Mouse (Mus musculus) heart, embryonic 10.5 days (tissue): ENCODE measurements around the gene Nfatc2ip. TPM values are rescaled to one million over a fixed set of nuclear protein-coding genes. Genes with fewer than 3 reads are reported as not detected.
"Not testable (repeated sequence)": the region's sequence is repeated elsewhere in the genome, so short reads cannot be mapped to it uniquely, and the experiment has no call there.

ENCODE experiments used
- DNase-seq: peaks from one replicate; pipeline ENCODE4 v3.0.0-alpha.2; 2017; ENCODE audit warnings: low spot score
- H3K27ac ChIP-seq: fragments of 300-500 bp; sonication (generic); 2 replicates; pipeline ENCODE4 v1.5.1; 2016; ENCODE audit warnings: mild to moderate bottlenecking
- H3K27me3 ChIP-seq: fragments of 300-500 bp; sonication (generic); 2 replicates; pipeline ENCODE4 v1.6.1; 2016; ENCODE audit warnings: mild to moderate bottlenecking; ENCODE audit not compliant: poor library complexity, insufficient read depth, severe bottlenecking
- H3K36me3 ChIP-seq: fragments of 300-500 bp; sonication (generic); 2 replicates; pipeline ENCODE4 v1.6.1; 2016; ENCODE audit warnings: mild to moderate bottlenecking, moderate library complexity
- H3K4me1 ChIP-seq: fragments of 300-500 bp; sonication (generic); 2 replicates; pipeline ENCODE4 v1.6.1; 2016; ENCODE audit warnings: mild to moderate bottlenecking
- H3K4me3 ChIP-seq: fragments of 300-500 bp; sonication (generic); 2 replicates; pipeline ENCODE4 v1.5.1; 2016; ENCODE audit warnings: mild to moderate bottlenecking, moderate library complexity
- H3K9me3 ChIP-seq: fragments of 300-500 bp; sonication (generic); 2 replicates; pipeline ENCODE4 v1.6.1; 2016; ENCODE audit warnings: mild to moderate bottlenecking, moderate library complexity
- WGBS: fragments of 180-500 bp; shearing (Covaris S2); methylation state at CpG from one replicate; pipeline ENCODE4 v1.1.7; 2016; 5-methylcytosine and 5-hydroxymethylcytosine counted together
- polyA plus RNA-seq: library from polyadenylated mRNA; unstranded; fragments of >200 nt; fragmentation: Nextera tagmentation; extraction: Ambion mirVana; gene quantifications from 2 replicates; pipeline ENCODE4 v1.2.1, GENCODE M21; 2016

Nfatc2ip gene
- polyA plus RNA-seq, 1 experiment from 2014 or later: 1.5 TPM

GRCm38 (mm10) chr7:126428154-126428553 lies 31.6 kb upstream of the Nfatc2ip start:
- Histone ChIP-seq H3K27me3 (peaks cover 3% of the 10 kb centered on the region; the same call in 1 of the 2 replicates), H3K36me3 (peaks cover 20% of the 10 kb centered on the region; the same call in 1 of the 2 replicates), H3K4me1 (peaks cover 28% of the 10 kb centered on the region), H3K9me3 (no peaks in the 10 kb centered on the region), H3K4me3 (peak overlapping the region; percentile 81), H3K27ac (peak overlapping the region; percentile 95)
- no peak for DNase-seq
- 9% methylated on average over 4 of the region's 4 CpGs for WGBS

- no peak for DNase-seq
- Histone ChIP-seq H3K4me3 (no peak overlapping the region), H3K36me3 (peaks cover 16% of the 10 kb centered on the region; the same call in 1 of the 2 replicates), H3K27ac (no peak overlapping the region), H3K27me3 (peaks cover 3% of the 10 kb centered on the region; the same call in 1 of the 2 replicates), H3K9me3 (no peaks in the 10 kb centered on the region), H3K4me1 (peaks cover 28% of the 10 kb centered on the region)
- WGBS: 36% methylated on average over 13 of the region's 13 CpGs
Observed at GRCm38 (mm10) chr7:126427323-126427860, 30.9 kb upstream of the Nfatc2ip start.

GRCm38 (mm10) chr7:126424161-126424560 lies 27.6 kb upstream of the Nfatc2ip start:
- Histone ChIP-seq H3K36me3 (no peaks in the 10 kb centered on the region), H3K27ac (no peak overlapping the region), H3K9me3 (no peaks in the 10 kb centered on the region), H3K4me1 (peaks cover 17% of the 10 kb centered on the region), H3K4me3 (no peak overlapping the region), H3K27me3 (peaks cover 3% of the 10 kb centered on the region; the same call in 1 of the 2 replicates)
- WGBS: 79% methylated on average over 6 of the region's 6 CpGs
- DNase-seq: no peak

GRCm38 (mm10) chr7:126421756-126422155 lies 25.2 kb upstream of the Nfatc2ip start:
- Histone ChIP-seq H3K36me3 (no peaks in the 10 kb centered on the region), H3K4me3 (no peak overlapping the region), H3K27ac (no peak overlapping the region), H3K27me3 (peaks cover 3% of the 10 kb centered on the region; the same call in 1 of the 2 replicates), H3K4me1 (no peaks in the 10 kb centered on the region), H3K9me3 (no peaks in the 10 kb centered on the region)
- WGBS: 80% methylated on average over 5 of the region's 5 CpGs
- no peak for DNase-seq

GRCm38 (mm10) chr7:126418496-126418895 lies 22.0 kb upstream of the Nfatc2ip start:
- H3K9me3 ChIP-seq: no peaks in the 10 kb centered on the region
- no peaks in the 10 kb centered on the region for H3K36me3 ChIP-seq
- H3K4me3 ChIP-seq: no peak overlapping the region
- no peaks in the 10 kb centered on the region for H3K4me1 ChIP-seq
- no peak overlapping the region for H3K27ac ChIP-seq
- peaks cover 7% of the 10 kb centered on the region; the same call in 1 of the 2 replicates for H3K27me3 ChIP-seq
- no peak for DNase-seq
- WGBS: 62% methylated on average over 3 of the region's 3 CpGs

GRCm38 (mm10) chr7:126417606-126418005 lies 21.1 kb upstream of the Nfatc2ip start:
- 85% methylated on average over 4 of the region's 4 CpGs for WGBS

GRCm38 (mm10) chr7:126417045-126417444 lies 20.5 kb upstream of the Nfatc2ip start:
- Histone ChIP-seq H3K9me3 (no peaks in the 10 kb centered on the region), H3K27me3 (peaks cover 10% of the 10 kb centered on the region; the same call in 1 of the 2 replicates), H3K4me3 (no peak overlapping the region), H3K27ac (no peak overlapping the region), H3K36me3 (no peaks in the 10 kb centered on the region), H3K4me1 (no peaks in the 10 kb centered on the region)
- 51% methylated on average over 8 of the region's 8 CpGs for WGBS
- no peak for DNase-seq

More at GRCm38 (mm10) chr7:126417606-126418005, 21.1 kb upstream of the Nfatc2ip start:
- Histone ChIP-seq H3K4me1 (no peaks in the 10 kb centered on the region), H3K27ac (no peak overlapping the region), H3K4me3 (no peak overlapping the region), H3K36me3 (no peaks in the 10 kb centered on the region), H3K9me3 (no peaks in the 10 kb centered on the region), H3K27me3 (peaks cover 7% of the 10 kb centered on the region; the same call in 1 of the 2 replicates)
- no peak for DNase-seq

- no peak for DNase-seq
- no peak overlapping the region for H3K27ac ChIP-seq
- no peak overlapping the region for H3K4me3 ChIP-seq
- WGBS: 61% methylated on average over 2 of the region's 2 CpGs
- H3K27me3 ChIP-seq: peaks cover 15% of the 10 kb centered on the region; the same call in 1 of the 2 replicates
- no peaks in the 10 kb centered on the region for H3K9me3 ChIP-seq
- H3K4me1 ChIP-seq: no peaks in the 10 kb centered on the region
- H3K36me3 ChIP-seq: no peaks in the 10 kb centered on the region
Observed at GRCm38 (mm10) chr7:126416615-126417014, 20.1 kb upstream of the Nfatc2ip start.

GRCm38 (mm10) chr7:126414725-126415124 lies 18.2 kb upstream of the Nfatc2ip start, which contains the start of gene Cd19:
Gene Cd19, minus strand, starts transcription at chr7:126414889.
- WGBS: 85% methylated on average over 6 of the region's 6 CpGs
- H3K4me1 ChIP-seq: no peaks in the 10 kb centered on the region

GRCm38 (mm10) chr7:126411061-126411460 lies 14.5 kb upstream of the Nfatc2ip start:
- Histone ChIP-seq H3K4me1 (no peaks in the 10 kb centered on the region), H3K36me3 (no peaks in the 10 kb centered on the region), H3K27me3 (peaks cover 27% of the 10 kb centered on the region; the same call in 1 of the 2 replicates), H3K4me3 (no peak overlapping the region), H3K9me3 (no peaks in the 10 kb centered on the region), H3K27ac (no peak overlapping the region)
- no peak for DNase-seq
- 83% methylated on average over 4 of the region's 4 CpGs for WGBS

More at GRCm38 (mm10) chr7:126414725-126415124, 18.2 kb upstream of the Nfatc2ip start, which contains the start of gene Cd19:
- H3K9me3 ChIP-seq: no peaks in the 10 kb centered on the region
- H3K27ac ChIP-seq: no peak within 1 kb of the TSS
- H3K27me3 ChIP-seq: peaks cover 27% of the 10 kb centered on the region; the same call in 1 of the 2 replicates
- no peaks in the 10 kb centered on the region for H3K36me3 ChIP-seq
- no peak for DNase-seq
- no peak within 1 kb of the TSS for H3K4me3 ChIP-seq

- H3K4me1 ChIP-seq: no peaks in the 10 kb centered on the region
- no peak overlapping the region for H3K27ac ChIP-seq
- no peak overlapping the region for H3K4me3 ChIP-seq
- H3K36me3 ChIP-seq: no peaks in the 10 kb centered on the region
- peaks cover 19% of the 10 kb centered on the region; the same call in 1 of the 2 replicates for H3K27me3 ChIP-seq
- WGBS: 78% methylated on average over 2 of the region's 2 CpGs
- H3K9me3 ChIP-seq: no peaks in the 10 kb centered on the region
- DNase-seq: no peak
Observed at GRCm38 (mm10) chr7:126408686-126409085, 12.1 kb upstream of the Nfatc2ip start.

- not testable (repeated sequence) for H3K9me3 ChIP-seq, H3K27ac ChIP-seq, H3K36me3 ChIP-seq, DNase-seq, H3K4me1 ChIP-seq, H3K27me3 ChIP-seq, H3K4me3 ChIP-seq
- WGBS: 71% methylated on average over 8 of the region's 8 CpGs
Observed at GRCm38 (mm10) chr7:126402518-126402917, 6.0 kb upstream of the Nfatc2ip start.

GRCm38 (mm10) chr7:126399548-126399947 lies 3.0 kb upstream of the Nfatc2ip start:
- WGBS: 14% methylated on average over 5 of the region's 5 CpGs
- H3K9me3 ChIP-seq: no peaks in the 10 kb centered on the region
- no peaks in the 10 kb centered on the region for H3K27me3 ChIP-seq
- no peak overlapping the region for H3K27ac ChIP-seq
- H3K4me1 ChIP-seq: peaks cover 13% of the 10 kb centered on the region; the same call in 1 of the 2 replicates
- peak; percentile 90 for DNase-seq
- no peaks in the 10 kb centered on the region for H3K36me3 ChIP-seq
- H3K4me3 ChIP-seq: no peak overlapping the region
